Mouse (Mus musculus) G1E (cell line): ENCODE measurements around the gene Actl10.

ENCODE experiments used
- CTCF ChIP-seq: IDR thresholded peaks from 2 replicates; pipeline ENCODE4 v1.5.1; 2012; ENCODE audit warnings: low read depth, low read length, inconsistent platforms, mixed read lengths
- GATA1 ChIP-seq: IDR thresholded peaks from 2 replicates; pipeline ENCODE4 v1.6.1; 2012; ENCODE audit warnings: borderline replicate concordance, low read length, inconsistent platforms, mixed read lengths
- GATA2 ChIP-seq: IDR thresholded peaks from 2 replicates; pipeline ENCODE4 v1.6.1; 2012; ENCODE audit warnings: low read depth, low read length, inconsistent platforms, borderline replicate concordance
- POLR2AphosphoS5 ChIP-seq: IDR thresholded peaks from 2 replicates; pipeline ENCODE4 v1.6.1; 2012; ENCODE audit warnings: low read depth, low read length, inconsistent platforms; ENCODE audit not compliant: insufficient replicate concordance
- TAL1 ChIP-seq: conservative IDR thresholded peaks from 2 replicates; pipeline ENCODE4 v1.6.1; 2012; ENCODE audit warnings: low read depth, low read length, inconsistent platforms, mixed read lengths

DNA sequence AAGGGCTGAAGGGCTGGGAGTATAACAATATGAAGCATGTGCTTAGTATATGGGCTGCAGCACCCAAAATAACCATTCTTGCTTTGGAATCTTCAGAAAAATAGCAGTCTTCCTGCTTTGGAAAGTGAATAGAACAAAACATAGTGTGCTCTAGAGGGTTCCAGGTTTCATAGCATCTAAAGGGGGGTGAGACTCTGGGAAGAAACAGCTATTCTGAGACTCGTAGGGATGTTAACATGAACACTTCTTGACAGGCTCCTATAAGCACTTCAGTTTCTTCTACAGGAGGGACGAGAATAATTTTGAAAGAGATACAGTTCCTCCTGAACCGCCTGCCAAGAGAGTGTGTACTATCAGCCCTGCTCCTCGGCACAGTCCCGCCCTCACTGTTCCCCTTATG is 34.2 kb upstream of the Actl10 start:
- TF ChIP-seq CTCF (no peak), TAL1 (no peak), POLR2AphosphoS5 (no peak), GATA1 (no peak), GATA2 (no peak)
